Mouse (Mus musculus) kidney, adult 2 months (tissue): ENCODE data around the gene Mkks.

Source experiments
- CTCF ChIP-seq: fragments of 200-500 bp; conservative IDR thresholded peaks from 2 replicates; pipeline ENCODE4 v1.5.1; 2011; ENCODE audit warnings: low read depth, mild to moderate bottlenecking, control low read depth, low read length, moderate library complexity, mixed read lengths; ENCODE audit not compliant: insufficient read depth, insufficient read length
- POLR2A ChIP-seq: fragments of 200-500 bp; IDR thresholded peaks from one replicate; pipeline ENCODE4 v1.6.1; 2011; ENCODE audit warnings: low read depth, low read length, control low read depth

DNA sequence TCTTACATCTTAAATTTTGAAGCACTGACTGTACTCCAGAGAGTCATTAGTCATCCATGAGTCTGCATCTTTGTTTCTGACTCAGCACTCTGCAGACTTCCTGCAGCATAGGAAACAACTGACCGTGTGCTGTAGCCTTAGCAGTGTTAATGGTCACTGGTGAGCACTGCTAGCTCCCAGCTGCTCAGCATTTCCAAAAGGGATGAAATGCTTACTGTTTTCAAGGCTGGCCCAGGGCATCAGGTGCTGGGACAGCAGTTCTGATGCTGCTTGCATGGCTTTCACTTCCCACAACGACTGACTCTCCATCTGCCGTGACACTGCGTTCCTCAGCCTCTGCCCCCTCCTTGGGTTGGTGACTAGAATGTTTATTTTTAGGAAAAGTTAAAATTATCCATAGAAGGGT, 29.8 kb upstream of the Mkks start:
- TF ChIP-seq CTCF (no peak), POLR2A (no peak)
